Mouse (Mus musculus): ENCODE data around the gene Ltb4r1.

GRCm38 (mm10) chr14:55815310-55815751 is 49.6 kb downstream of the Ltb4r1 start:
- TF ChIP-seq EP300 (IDR thresholded peaks at IDR 0.05; ENCODE audit: insufficient read depth, low read depth, low read length) (no peak), CTCF (IDR thresholded peaks at IDR 0.05; ENCODE audit: low read depth, low read length) (no peak), POLR2A (IDR thresholded peaks at IDR 0.05; ENCODE audit: insufficient read depth, low read length) (no peak)
